23 mouse cellular contexts compared by ENCODE assay signal in genomic region chr5:31583261-31583660, GRCm38 (mm10). TPM values are rescaled to one million over a fixed set of nuclear protein-coding genes. Genes with fewer than 3 reads are reported as not detected.
DNase-seq lines count a peak whose midpoint lies in the region; TF ChIP-seq lines count a peak whose summit lies in the region.
"Had no signal": no experiment of that assay in that cellular context is flagged by ENCODE, and none has a peak within 500 bp of the region (broad histone marks: within the 10 kb centered on the region; RNA-seq: fewer than 3 reads in every experiment).

No protein-coding gene starts in this region.

- no peak for TF ChIP-seq CTCF in layer of hippocampus, adult 2 months (conservative IDR thresholded peaks at IDR 0.05)

- DNase-seq in kidney, adult 11 months = peak; percentile 88
- DNase-seq in kidney, adult 9 months = peak; percentile 92
- DNase-seq in kidney, postnatal 10 days = peak; percentile 85
- DNase-seq in frontal cortex, adult 2 months (ENCODE audit: extremely low spot score in 1 of 2, low spot score in 1 of 2) = no peak
- DNase-seq in embryo, embryonic 10 days (ENCODE audit: low spot score) = no peak
- DNase-seq in layer of hippocampus, adult 2 months (ENCODE audit: low spot score in 2 of 2) = no peak
- DNase-seq in heart, adult 11 months = no peak
- DNase-seq: adrenal gland, adult 8-10 months; cerebellum, adult 2 months; cerebellum, postnatal 25 days; left cerebral cortex, postnatal 4 days; liver, postnatal 0 days; lung, postnatal 36 days; thymus, adult 2 months; thymus, postnatal 36 days had no signal

- H3K27ac ChIP-seq in layer of hippocampus, adult 2 months = no peak overlapping the region
- H3K27ac ChIP-seq: forebrain, embryonic 15.5 days; heart, embryonic 15.5 days; hindbrain, embryonic 12.5 days; hindbrain, postnatal 0 days; intestine, embryonic 15.5 days; left cerebral cortex, adult 2 months; liver, embryonic 12.5 days; midbrain, embryonic 13.5 days had no signal

- H3K4me3 ChIP-seq in layer of hippocampus, adult 2 months = no peak overlapping the region
- H3K4me3 ChIP-seq: forebrain, embryonic 15.5 days; heart, embryonic 15.5 days; hindbrain, embryonic 12.5 days; intestine, embryonic 15.5 days; left cerebral cortex, adult 2 months; liver, embryonic 12.5 days; midbrain, embryonic 13.5 days had no signal

RNA-seq across cellular contexts. Expression of gene Mrpl33, which starts 13.5 kb away (rescaled TPM):
- 97.5 and 98.3 TPM in 2 replicates for polyA plus RNA-seq in frontal cortex, adult 2 months (2012; rRNA removed)
- 10 to 100 TPM; 82.1 to 99.8 TPM for total RNA-seq in layer of hippocampus, adult 2 months (2021)

RNA-seq across cellular contexts. Expression of gene Supt7l, which starts 55.7 kb away (rescaled TPM):
- polyA plus RNA-seq in frontal cortex, adult 2 months (2012; rRNA removed) = 15.0 and 15.8 TPM in 2 replicates
- 10 to 100 TPM; 19.6 TPM for total RNA-seq in layer of hippocampus, adult 2 months (2021)

RNA-seq across cellular contexts. Expression of gene Slc4a1ap, which starts 56.5 kb away (rescaled TPM):
- 25.6 and 28.7 TPM in 2 replicates for polyA plus RNA-seq in frontal cortex, adult 2 months (2012; rRNA removed)
- 10 to 100 TPM; 51.9 to 53.8 TPM for total RNA-seq in layer of hippocampus, adult 2 months (2021)

Comparison
In these comparisons a context has a peak if more than half of its experiments do, and no peak if none do; other contexts are left out.
1. DNase-seq: peak in kidney, adult 11 months (single experiment), kidney, adult 9 months (single experiment) and kidney, postnatal 10 days (single experiment); none in frontal cortex, adult 2 months (0 of 2), embryo, embryonic 10 days (single experiment), layer of hippocampus, adult 2 months (0 of 2) and heart, adult 11 months (single experiment).